Mouse (Mus musculus) neural tube, embryonic 15.5 days (tissue): ENCODE results near the gene Iqcf5. TPM values are rescaled to one million over a fixed set of nuclear protein-coding genes. Genes with fewer than 3 reads are reported as not detected.

Experiments
- ATAC-seq: fragments of 200-750 bp; cut with Nextera tagmentation; 2 replicates; pipeline ENCODE4 v1.8.0; 2017; ENCODE audit warnings: mild to moderate bottlenecking, moderate TSS enrichment, moderate library complexity; ENCODE audit not compliant: low FRiP score
- H3K27ac ChIP-seq: fragments of 300-500 bp; sonication (generic); replicated peaks from 2 replicates; pipeline ENCODE4 v1.5.1; 2015; ENCODE audit warnings: mild to moderate bottlenecking, inconsistent platforms
- H3K27me3 ChIP-seq: fragments of 300-500 bp; sonication (generic); replicated peaks from 2 replicates; pipeline ENCODE4 v1.6.1; 2015; ENCODE audit warnings: inconsistent platforms
- H3K36me3 ChIP-seq: fragments of 300-500 bp; sonication (generic); 2 replicates; pipeline ENCODE4 v1.6.1; 2015; ENCODE audit warnings: inconsistent platforms
- H3K4me1 ChIP-seq: fragments of 300-500 bp; sonication (generic); 2 replicates; pipeline ENCODE4 v1.6.1; 2015; ENCODE audit warnings: inconsistent platforms
- H3K4me2 ChIP-seq: fragments of 300-500 bp; sonication (generic); 2 replicates; pipeline ENCODE4 v1.6.1; 2015; ENCODE audit warnings: inconsistent platforms, mild to moderate bottlenecking, moderate library complexity
- H3K4me3 ChIP-seq: fragments of 300-500 bp; sonication (generic); replicated peaks from 2 replicates; pipeline ENCODE4 v1.5.1; 2015; ENCODE audit warnings: mild to moderate bottlenecking, inconsistent platforms
- H3K9ac ChIP-seq: fragments of 300-500 bp; sonication (generic); replicated peaks from 2 replicates; pipeline ENCODE4 v1.6.1; 2015; ENCODE audit warnings: mild to moderate bottlenecking, inconsistent platforms
- H3K9me3 ChIP-seq: fragments of 300-500 bp; sonication (generic); replicated peaks from 2 replicates; pipeline ENCODE4 v1.6.1; 2016; ENCODE audit warnings: inconsistent platforms
- WGBS: fragments of 180-500 bp; shearing (Covaris S2); methylation state at CpG from one replicate; pipeline ENCODE4 v1.1.7; 2015; ENCODE audit warnings: mixed read lengths; 5-methylcytosine and 5-hydroxymethylcytosine counted together
- polyA plus RNA-seq: library from polyadenylated mRNA; unstranded; fragments of >200 nt; fragmentation: Nextera tagmentation; extraction: Ambion mirVana; gene quantifications from 2 replicates; pipeline ENCODE4 v1.2.1, GENCODE M21; 2015

Iqcf5 gene
- polyA plus RNA-seq: not detected in 2 replicates

DNA sequence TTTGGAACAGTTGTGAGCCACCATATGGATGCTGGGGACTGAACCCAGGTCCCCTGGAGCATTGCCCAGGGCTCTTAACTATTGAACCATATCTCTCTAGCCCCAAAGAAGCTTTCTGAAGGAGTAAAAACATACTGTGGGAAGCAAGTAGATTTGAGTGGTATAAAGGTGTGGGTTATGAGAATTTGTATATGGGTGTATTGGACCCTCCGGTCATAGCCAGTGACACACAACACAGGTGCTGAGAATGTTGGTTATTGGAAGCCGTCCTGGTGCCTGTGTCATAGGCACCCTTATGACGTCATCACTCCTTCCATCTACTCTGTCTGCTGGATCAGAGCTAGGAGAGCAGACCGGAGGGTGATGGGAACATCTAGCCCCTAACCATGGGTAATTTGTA lies at the start of gene Iqcf5:
Gene Iqcf5 (plus strand): TSS at position 301 of the 400 bp plus-strand sequence.
- WGBS: 88% methylated on average over 4 of the region's 4 CpGs

DNA sequence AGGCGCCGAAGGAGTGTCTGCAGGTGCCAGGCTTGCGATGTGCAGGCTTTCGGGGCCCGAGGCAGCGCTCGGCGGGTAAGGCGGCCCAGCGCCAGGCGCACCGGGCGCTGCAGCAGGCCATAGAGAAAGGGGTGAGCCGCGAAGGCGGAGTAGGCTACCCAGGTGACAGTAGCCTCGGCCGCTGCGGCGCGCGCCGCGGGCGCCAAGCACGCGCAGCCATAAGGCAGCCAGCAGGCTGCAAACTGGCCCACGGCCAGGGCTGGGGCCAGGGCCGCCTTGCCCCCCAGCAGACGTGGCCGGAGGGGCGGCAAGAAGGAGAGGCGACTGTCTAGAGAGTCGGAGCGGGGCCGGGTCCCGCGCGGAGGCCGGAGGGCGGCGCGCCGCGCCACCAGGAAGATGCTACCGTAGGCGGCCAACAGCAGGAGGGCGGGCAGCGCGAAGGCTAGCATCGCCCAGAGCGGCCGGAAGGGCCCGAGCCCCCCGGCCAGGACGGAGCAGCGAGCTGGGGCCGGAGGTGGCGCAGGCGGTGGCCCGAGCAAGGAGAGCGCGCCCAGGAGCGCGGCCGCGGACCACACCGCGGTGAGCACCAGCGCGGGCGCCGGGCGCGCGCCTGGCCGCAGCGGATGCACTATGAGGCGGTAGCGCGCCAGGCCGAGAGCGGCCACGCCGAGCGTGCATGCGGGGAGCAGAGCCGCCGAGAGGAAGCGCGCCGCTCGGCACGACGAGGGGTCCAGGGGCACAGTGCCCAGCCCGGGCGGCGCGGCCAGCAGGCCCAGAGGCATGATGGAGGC lies 49.4 kb upstream of the Iqcf5 start:
- Histone ChIP-seq H3K9me3 (no peaks in the 10 kb centered on the region), H3K27ac (peak overlapping the region; percentile 91), H3K4me2 (peak overlapping the region; percentile 95), H3K4me3 (peak overlapping the region; percentile 53), H3K4me1 (peaks cover 27% of the 10 kb centered on the region), H3K9ac (peak overlapping the region; percentile 84), H3K27me3 (no peaks in the 10 kb centered on the region), H3K36me3 (peaks cover 37% of the 10 kb centered on the region)
- ATAC-seq: peak; percentile 88
- WGBS: under 1% methylated on average over 90 of the region's 99 CpGs

More for the DNA sequence above, at the start of gene Iqcf5:
- ATAC-seq: no peak
- Histone ChIP-seq H3K4me3 (no peak within 1 kb of the TSS), H3K4me1 (no peaks in the 10 kb centered on the region), H3K9me3 (no peaks in the 10 kb centered on the region), H3K27ac (no peak within 1 kb of the TSS), H3K27me3 (no peaks in the 10 kb centered on the region), H3K4me2 (no peak within 1 kb of the TSS), H3K36me3 (no peaks in the 10 kb centered on the region), H3K9ac (no peak within 1 kb of the TSS)

DNA sequence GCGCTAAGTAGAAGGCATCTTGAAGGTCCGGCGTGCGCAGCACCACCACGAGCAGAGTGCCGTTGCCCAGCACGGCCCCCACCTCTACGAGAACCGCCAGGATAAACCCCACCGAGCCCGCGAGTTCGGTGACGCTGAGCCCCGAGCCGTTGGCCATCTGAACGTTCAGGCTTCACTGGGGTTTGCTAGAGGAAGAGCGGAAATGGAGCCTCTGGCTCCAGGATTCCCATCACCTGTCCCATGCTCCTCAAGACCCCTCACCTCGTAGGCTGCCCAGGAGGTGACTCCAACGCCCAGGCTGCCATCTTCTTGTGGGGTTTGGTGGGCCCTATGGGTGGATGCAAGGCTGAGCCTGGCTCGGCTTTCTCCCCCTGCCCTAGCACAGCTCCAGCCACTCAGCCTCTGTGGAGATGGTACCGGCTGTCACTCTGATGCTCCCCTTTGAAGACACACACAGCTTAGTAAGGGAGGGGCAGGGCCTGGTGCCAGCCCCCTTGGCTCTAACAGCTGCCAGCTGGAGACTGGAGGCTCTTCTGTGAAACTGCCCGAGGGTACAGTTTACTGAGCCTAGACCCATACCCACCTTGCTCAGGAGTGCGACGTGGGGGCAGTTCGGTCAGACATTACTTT lies 48.7 kb upstream of the Iqcf5 start, which contains the start of gene Gpr62:
Gene Gpr62 (minus strand): TSS at position 368 of the 630 bp plus-strand sequence.
- peaks cover 32% of the 10 kb centered on the region for H3K36me3 ChIP-seq
- WGBS: 22% methylated on average over 26 of the region's 26 CpGs
- ATAC-seq: peak; percentile 43
- peaks cover 27% of the 10 kb centered on the region for H3K4me1 ChIP-seq
- H3K4me3 ChIP-seq: peak within 1 kb of the TSS; percentile 53
- H3K9ac ChIP-seq: peak within 1 kb of the TSS; percentile 84
- no peaks in the 10 kb centered on the region for H3K9me3 ChIP-seq
- no peaks in the 10 kb centered on the region for H3K27me3 ChIP-seq
- peak within 1 kb of the TSS; percentile 95 for H3K4me2 ChIP-seq
- H3K27ac ChIP-seq: peak within 1 kb of the TSS; percentile 91

DNA sequence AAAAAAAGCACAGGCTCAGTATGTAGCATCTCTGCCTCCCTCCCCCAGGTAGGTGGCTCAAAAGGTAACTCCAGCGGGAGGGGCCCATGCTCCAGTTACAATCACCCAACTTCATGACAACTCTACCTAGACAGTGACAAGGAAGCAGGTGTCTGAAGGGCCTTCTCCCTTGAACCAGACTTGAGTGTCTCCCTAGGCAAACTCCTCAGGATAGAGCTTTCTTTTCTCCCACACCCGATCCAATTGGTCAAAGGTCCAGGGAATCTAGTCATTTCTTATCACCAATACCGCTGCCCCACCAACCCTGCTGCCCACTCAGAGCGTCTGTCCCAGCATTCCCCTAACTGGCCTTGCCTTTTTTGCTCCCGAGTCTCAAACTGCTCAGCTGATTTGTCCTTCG lies 47.7 kb upstream of the Iqcf5 start:
- Histone ChIP-seq H3K36me3 (peaks cover 23% of the 10 kb centered on the region), H3K27me3 (no peaks in the 10 kb centered on the region), H3K27ac (no peak overlapping the region), H3K4me3 (no peak overlapping the region), H3K4me1 (peaks cover 27% of the 10 kb centered on the region), H3K4me2 (no peak overlapping the region), H3K9me3 (no peaks in the 10 kb centered on the region), H3K9ac (no peak overlapping the region)
- no peak for ATAC-seq
- 93% methylated on average over 6 of the region's 6 CpGs for WGBS

DNA sequence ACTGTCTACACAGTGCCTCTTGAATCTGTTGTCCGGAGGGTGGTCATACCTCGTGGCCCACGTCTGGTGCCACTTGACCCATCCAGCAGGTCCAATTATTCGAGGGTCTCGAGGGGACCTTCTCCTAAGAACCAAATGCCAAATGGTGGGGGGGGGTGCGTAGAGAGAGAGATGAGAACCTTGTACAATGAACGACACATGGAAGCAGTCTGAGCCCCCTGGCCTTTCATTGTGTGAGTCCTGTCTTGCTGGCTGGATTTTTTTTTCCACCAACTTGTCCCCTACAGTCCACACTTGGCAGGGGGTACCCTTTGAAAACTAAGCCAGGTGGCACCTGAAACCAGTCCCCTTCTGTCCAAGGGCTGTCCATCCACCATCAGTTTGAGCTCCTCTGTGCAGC lies 46.6 kb upstream of the Iqcf5 start:
- Histone ChIP-seq H3K27ac (no peak overlapping the region), H3K4me3 (no peak overlapping the region), H3K36me3 (peaks cover 13% of the 10 kb centered on the region; the same call in 1 of the 2 replicates), H3K9me3 (no peaks in the 10 kb centered on the region), H3K4me1 (peaks cover 27% of the 10 kb centered on the region), H3K4me2 (no peak overlapping the region), H3K27me3 (no peaks in the 10 kb centered on the region), H3K9ac (no peak overlapping the region)
- WGBS: 90% methylated on average over 7 of the region's 7 CpGs
- ATAC-seq: no peak

DNA sequence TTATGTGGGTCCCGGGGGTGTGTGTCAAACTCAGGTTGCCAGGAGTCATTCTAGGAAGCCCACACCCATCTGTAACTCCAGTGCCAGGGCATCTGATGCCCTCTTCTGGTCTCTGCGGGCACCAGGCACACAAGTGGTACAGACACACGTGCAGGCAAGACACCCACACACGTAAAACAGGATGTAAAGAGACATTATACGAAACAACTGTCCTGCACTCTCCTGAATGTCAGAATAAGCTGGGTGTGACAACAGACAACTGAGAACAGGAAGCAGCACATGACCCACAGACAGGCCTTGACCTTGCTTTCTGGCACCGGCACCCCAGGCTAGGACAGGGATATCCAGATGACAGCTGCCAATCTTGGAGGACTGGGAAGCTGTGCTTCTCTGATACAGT lies 45.1 kb upstream of the Iqcf5 start:
- ATAC-seq: no peak
- no peak overlapping the region for H3K4me3 ChIP-seq
- H3K4me1 ChIP-seq: peaks cover 24% of the 10 kb centered on the region
- H3K27me3 ChIP-seq: no peaks in the 10 kb centered on the region
- no peaks in the 10 kb centered on the region for H3K9me3 ChIP-seq
- no peak overlapping the region for H3K27ac ChIP-seq
- 88% methylated on average over 6 of the region's 6 CpGs for WGBS
- no peak overlapping the region for H3K9ac ChIP-seq
- H3K4me2 ChIP-seq: no peak overlapping the region
- H3K36me3 ChIP-seq: 0 out of 2 replicates have a peak, but pooled peaks cover under 1% of the 10 kb centered on the region

DNA sequence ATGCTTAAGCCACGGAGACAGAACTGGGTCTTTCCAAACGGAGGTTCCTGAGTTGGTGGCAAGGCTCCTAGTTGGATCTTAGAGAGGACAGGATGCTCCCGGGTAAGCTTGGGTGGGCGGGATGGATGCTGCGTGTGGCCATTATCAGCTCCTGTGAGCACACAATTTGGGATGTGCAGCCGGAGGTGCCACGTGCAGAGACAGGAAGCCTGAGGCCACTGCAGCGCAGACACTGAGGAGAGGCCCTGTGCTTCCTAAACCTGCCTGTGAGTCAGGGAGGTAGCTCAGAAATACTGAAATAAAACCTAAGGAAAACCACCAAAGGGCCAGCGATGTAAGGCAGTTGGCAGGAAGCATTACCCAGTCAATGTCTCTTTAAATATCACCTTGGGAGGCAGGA lies 44.6 kb upstream of the Iqcf5 start:
- H3K9me3 ChIP-seq: no peaks in the 10 kb centered on the region
- 78% methylated on average over 9 of the region's 9 CpGs for WGBS
- ATAC-seq: no peak

DNA sequence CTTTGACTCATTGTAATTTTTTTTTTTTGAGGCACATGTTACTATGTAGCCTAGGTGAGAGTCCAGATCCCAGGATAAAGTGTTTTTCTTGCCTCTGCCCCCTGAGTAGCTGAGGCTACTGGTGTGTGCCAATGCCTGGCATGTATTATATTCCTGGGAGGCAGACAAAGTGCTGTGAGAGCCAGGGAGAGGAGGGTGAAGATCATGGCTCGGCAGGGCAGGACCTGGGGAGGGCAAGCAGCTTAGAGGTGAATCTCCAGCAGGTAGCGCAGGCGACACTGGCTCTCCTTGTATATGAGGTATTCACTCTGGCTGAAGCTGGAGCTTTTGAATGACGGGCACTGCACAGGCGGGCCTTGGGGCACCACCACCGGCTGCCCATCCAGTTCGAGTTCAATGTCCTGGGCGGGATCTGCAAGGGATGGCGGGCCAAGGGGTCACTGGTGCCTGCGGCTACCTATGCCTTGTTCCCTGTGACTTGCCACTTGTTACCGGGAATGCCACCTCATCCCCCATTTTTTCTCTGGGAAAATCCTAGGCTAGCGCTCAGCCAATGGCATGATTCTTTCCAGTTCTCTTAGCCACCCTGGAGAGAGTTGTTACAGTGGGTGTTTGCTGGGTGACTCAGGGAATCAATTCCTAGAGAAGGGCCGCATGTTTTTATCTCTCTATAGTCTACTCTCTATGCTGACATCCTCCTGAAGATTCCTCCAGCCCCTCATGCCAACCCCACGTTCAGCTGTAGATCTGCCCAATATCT lies 43.2 kb upstream of the Iqcf5 start:
- H3K9me3 ChIP-seq: no peaks in the 10 kb centered on the region
- H3K4me3 ChIP-seq: no peak overlapping the region
- H3K9ac ChIP-seq: no peak overlapping the region
- no peak overlapping the region for H3K4me2 ChIP-seq
- ATAC-seq: no peak
- H3K27ac ChIP-seq: no peak overlapping the region
- no peaks in the 10 kb centered on the region for H3K36me3 ChIP-seq
- 67% methylated on average over 14 of the region's 14 CpGs for WGBS
- H3K4me1 ChIP-seq: peaks cover 18% of the 10 kb centered on the region
- H3K27me3 ChIP-seq: no peaks in the 10 kb centered on the region

More for the DNA sequence above, 44.6 kb upstream of the Iqcf5 start:
- no peaks in the 10 kb centered on the region for H3K27me3 ChIP-seq
- no peak overlapping the region for H3K4me2 ChIP-seq
- peaks cover 24% of the 10 kb centered on the region for H3K4me1 ChIP-seq
- no peaks in the 10 kb centered on the region for H3K36me3 ChIP-seq
- H3K9ac ChIP-seq: no peak overlapping the region
- H3K27ac ChIP-seq: no peak overlapping the region
- H3K4me3 ChIP-seq: no peak overlapping the region

DNA sequence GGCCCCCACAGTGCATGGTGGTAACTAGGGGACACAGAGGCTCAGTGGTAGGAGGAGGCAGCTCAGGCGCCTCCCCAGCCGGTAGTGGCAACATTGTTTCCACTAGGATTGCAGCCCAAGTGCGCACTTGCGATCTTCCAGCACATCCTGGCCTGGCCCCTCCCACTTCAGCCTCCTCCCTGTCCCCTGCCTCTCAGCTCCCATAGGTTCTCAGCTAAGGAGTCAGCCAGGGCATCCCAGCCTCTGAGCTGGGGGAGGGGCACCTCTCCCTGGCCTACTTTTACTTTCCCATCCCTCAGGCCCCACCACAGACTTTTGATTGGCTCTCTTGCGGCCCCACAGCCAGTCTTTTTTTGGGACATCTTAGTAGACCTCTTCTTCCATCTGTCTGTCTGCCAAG lies 42.5 kb upstream of the Iqcf5 start:
- no peak for ATAC-seq
- 19% methylated on average over 5 of the region's 5 CpGs for WGBS

DNA sequence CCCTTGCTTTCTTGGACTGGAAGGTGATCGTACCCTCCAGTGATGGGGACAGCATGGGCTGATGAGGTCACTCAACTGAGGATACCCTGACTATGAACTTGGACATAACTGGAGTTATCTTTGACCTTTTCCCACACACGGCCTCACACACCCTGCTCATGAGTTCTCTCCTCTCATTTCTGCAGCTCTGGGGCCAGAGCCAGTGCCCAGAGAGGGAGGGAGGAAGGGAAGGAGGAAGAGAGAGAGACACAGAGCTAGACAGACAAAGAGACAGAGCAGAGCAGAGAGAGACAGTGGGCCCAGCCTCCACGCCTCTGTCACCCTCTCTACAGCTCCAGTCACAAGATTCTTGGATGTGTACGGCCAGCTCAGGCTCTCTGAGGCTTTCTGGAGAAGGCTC lies 42.1 kb upstream of the Iqcf5 start:
- WGBS: 81% methylated on average over 4 of the region's 4 CpGs
- Histone ChIP-seq H3K4me2 (no peak overlapping the region), H3K36me3 (no peaks in the 10 kb centered on the region), H3K27ac (no peak overlapping the region), H3K27me3 (no peaks in the 10 kb centered on the region), H3K9me3 (no peaks in the 10 kb centered on the region), H3K4me3 (no peak overlapping the region), H3K4me1 (peaks cover 23% of the 10 kb centered on the region), H3K9ac (no peak overlapping the region)
- ATAC-seq: no peak

More for the DNA sequence above, 42.5 kb upstream of the Iqcf5 start:
- no peaks in the 10 kb centered on the region for H3K36me3 ChIP-seq
- no peak overlapping the region for H3K4me3 ChIP-seq
- no peak overlapping the region for H3K4me2 ChIP-seq
- no peak overlapping the region for H3K27ac ChIP-seq
- no peaks in the 10 kb centered on the region for H3K9me3 ChIP-seq
- H3K27me3 ChIP-seq: no peaks in the 10 kb centered on the region
- H3K4me1 ChIP-seq: peaks cover 23% of the 10 kb centered on the region
- H3K9ac ChIP-seq: no peak overlapping the region

DNA sequence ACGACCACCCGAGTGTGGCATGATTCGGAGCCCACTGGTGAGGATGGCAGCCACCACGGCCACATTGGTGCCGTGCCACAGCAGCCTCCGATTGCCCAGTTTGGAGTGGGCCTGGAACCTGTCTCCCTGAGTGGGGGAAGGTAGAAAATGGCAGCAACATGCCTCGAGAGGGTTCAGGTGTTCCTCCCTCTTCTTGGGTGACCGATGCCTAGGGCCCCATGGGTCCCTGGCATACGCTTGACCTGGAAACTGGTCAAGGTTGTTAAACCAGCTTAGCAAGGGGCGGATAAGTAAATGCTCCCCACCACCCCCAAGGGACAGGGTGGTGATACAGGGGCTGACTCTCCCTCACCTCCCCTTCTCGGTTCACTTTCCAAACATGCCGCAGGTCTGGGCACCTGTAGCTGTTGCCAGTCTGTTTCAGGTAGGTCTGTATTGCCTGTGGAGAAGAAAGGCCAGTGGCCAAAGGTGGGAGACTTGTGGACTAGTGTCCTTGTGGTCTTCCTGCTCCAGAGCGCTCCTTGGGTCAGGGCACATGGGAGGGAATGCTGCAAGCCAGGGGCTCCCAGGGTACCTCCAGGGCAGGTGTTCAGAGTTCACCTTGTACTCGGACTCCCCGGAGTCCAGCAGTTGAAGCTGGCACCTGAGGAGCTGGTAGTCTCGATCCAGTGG lies 41.2 kb upstream of the Iqcf5 start:
- no peak for ATAC-seq
- Histone ChIP-seq H3K27me3 (no peaks in the 10 kb centered on the region), H3K9me3 (no peaks in the 10 kb centered on the region), H3K4me3 (no peak overlapping the region), H3K27ac (no peak overlapping the region), H3K9ac (no peak overlapping the region), H3K4me2 (no peak overlapping the region), H3K36me3 (no peaks in the 10 kb centered on the region), H3K4me1 (peaks cover 31% of the 10 kb centered on the region)
- WGBS: 92% methylated on average over 16 of the region's 16 CpGs
